Mouse (Mus musculus): Measurements from ENCODE around the gene Zfp324.

GRCm38 (mm10) chr7:12977682-12978389 lies 12.2 kb downstream of the Zfp324 start, which contains the start of gene Zfp446:
- peak; percentile 19; the same call in 1 of the 2 replicates for TF ChIP-seq EP300 (IDR thresholded peaks at IDR 0.05; ENCODE audit: low read depth)
- TF ChIP-seq CTCF (IDR thresholded peaks at IDR 0.05; ENCODE audit: low read depth), result no peak
